Mouse (Mus musculus) heart, postnatal 0 days (tissue): ENCODE results near the gene Zdhhc17.

Source experiments
- CTCF ChIP-seq: IDR thresholded peaks from 2 replicates; pipeline ENCODE4 v1.5.1; 2016; ENCODE audit warnings: antibody characterized with exemption, control low read depth, low read depth
- EP300 ChIP-seq: IDR thresholded peaks from 2 replicates; pipeline ENCODE4 v1.6.1; 2016; ENCODE audit warnings: antibody characterized with exemption, low read depth

DNA sequence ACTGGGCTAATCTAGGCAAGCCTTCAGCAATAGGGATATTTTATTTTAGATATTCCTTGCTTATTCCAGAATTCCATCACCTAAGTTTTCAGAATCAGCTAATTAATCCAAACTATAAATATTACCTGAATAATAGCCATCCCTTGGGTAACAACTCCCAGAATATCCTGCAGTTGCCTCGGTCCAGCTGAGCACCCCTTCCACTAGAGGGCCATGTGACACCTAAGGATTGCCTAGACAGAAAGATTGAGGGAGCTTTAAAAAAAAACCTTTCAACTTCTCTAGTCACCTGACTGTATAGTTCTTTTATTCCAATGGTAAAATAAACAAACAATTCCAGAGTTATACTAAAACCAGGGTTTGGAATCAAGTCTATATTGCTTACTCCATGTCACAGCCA lies 47.8 kb downstream of the Zdhhc17 start:
- peak; percentile 37 for TF ChIP-seq CTCF
- TF ChIP-seq EP300 = no peak
